Mouse (Mus musculus) embryo, embryonic 10.5 days (tissue): Measurements from ENCODE around the gene Tekt1.
A peak's percentile ranks its signal among the peaks of the same experiment; 100 is the strongest.
"Not testable (repeated sequence)": the region's sequence is repeated elsewhere in the genome, so short reads cannot be mapped to it uniquely, and the experiment has no call there.

Experiments
- DNase-seq: peaks from one replicate; pipeline ENCODE4 v3.0.0-alpha.2; 2015; ENCODE audit warnings: low spot score

Gene Tekt1

DNA sequence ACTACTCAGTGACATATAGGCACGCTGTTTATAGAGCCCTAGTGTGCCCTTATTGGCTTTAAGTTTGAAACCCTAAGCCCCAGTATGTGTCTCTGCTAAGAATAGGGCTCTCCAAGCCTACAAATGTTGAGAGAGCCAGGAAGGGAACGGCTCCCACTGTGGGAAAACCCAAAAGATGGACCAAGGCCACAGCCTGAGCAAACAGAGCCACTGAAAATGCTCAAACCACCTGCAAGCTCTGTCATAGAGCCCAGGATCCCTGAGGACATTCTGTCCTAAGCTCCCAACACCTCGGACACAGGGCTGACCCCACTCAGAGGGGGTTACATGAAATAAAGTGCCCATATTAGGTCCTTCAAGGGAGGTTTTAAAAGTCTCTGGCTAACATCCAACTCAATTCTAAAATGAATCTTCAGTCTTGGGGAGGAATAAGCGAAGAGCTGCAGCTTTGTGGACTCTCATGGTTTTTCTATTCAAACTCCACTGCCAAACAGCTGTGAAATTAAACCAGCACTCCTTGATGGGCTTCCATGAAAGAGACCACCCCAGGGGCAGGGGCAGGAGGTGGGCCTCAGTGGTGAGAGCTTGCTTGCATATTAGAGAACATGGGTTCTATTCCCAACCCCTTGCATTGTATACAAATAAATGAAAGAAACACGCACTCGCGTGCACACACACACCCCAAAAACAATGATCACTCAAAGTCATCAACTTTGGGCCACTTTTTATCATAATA lies 27.3 kb upstream of the Tekt1 start:
- DNase-seq: no peak

- DNase-seq: no peak
Observed at GRCm38 (mm10) chr11:72388113-72388529, 25.9 kb upstream of the Tekt1 start.

GRCm38 (mm10) chr11:72379351-72379750 lies 17.1 kb upstream of the Tekt1 start:
- peak; percentile 53 for DNase-seq

DNA sequence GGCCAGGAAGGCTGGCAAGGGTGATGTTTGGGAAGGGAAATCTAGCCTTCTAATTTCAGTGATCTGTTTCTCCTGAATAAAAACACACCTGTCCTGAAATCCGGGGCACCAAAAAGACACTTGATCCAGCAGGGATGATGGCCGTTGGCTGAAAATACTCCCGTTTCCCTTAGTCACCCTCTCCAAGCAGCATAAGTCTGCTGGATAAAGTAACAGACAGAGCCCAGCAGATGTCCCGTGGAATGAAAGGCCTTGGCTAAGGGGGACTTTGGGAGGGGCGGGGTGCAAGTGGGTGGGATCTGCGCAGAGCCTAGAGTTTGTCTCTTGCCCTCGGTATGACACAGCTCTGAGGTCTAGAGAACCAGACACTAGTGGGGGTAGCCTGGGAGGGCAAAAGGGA lies 16.0 kb upstream of the Tekt1 start:
- DNase-seq: no peak

GRCm38 (mm10) chr11:72376562-72376961 lies 14.3 kb upstream of the Tekt1 start:
- DNase-seq: no peak

DNA sequence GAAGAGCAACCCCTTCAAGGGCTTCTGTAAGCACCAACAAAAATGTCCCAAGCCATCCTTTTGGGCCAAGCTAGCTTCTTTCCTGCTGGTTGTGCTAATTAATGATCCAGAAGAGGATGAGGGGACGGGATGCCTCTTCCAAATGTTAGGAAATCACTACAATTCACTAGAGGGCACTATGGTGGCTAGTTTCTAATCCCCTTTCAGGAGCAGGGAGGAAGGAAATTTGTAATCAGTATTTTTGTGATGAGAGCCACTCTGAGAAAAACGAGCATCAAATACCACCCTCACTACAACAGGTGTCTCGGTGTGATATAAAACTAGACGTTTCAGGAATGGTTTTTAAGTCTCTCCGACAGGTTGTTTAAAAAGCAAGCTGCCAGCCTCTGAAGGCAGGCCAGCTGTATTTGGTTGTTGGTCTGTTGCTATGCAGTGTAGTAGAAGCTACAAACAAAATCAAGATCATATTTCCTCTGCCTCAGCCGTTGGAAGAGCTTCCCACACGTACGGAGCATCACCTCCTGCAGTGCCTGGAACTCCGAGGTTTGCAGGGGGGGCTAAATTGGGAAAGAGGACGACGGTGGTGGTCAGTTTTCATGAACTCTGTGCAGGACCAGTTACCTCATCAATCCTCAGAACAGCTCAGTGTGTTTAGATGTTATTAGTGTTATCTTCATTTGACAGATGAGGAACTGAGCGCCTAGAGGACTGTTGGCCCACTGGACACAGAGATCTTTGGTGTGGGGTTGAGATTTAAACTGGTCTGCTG lies 7.8 kb upstream of the Tekt1 start:
- peak; percentile 27 for DNase-seq

DNA sequence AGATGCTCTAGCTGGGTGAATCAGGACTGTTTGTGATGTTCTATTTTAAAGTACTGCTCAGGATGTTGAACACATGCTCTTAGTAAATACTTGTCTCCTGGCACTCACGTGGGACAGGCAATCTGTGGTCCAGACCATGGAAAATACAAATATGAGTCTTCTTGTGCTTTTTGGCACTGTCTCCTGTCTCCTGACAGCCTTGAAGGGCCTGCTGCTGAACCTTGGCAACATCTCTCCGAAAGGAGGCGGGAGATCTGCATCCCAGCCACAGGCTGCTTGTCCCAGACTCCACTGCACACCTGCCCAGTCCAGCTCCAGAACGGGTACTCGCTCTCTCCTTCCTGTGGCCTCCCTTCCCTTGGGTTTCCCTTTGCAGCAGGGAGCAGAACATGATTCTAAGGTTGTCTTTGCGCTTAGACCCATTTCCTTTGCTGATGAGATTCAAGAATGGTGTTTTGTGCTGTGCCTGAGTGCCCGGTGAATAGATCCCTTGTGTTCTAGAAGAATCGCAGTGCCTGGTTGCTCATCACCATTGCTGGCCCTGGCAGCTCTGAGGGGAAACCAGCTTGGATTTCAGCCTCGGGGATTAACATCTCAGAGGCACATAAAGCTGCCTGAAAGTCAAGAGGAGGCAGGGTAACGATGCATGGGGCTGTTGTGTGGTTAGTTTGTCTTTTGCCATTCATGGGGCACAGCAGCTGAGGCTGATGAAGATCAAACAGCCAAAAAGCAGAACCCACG lies 5.9 kb upstream of the Tekt1 start:
- DNase-seq: no peak

DNA sequence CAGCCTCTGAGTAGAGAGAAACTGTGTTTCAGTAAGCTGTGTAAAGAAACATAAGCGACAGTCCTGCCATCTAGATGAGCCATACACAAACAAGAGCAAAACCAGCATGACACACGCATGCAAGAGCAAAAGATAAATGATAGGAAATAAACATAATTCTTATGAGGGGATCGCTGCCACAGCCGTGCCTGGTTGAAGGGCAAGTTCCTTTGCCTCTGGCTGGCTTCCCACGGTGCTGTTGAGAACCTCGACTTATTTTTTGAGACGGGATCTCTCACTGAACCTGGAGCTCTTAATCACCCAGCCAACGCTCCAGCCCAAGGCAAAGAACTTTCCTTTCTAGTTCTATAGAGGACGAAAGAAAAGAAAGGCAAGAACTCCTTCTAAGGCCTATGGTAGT lies 3.9 kb upstream of the Tekt1 start:
- no peak for DNase-seq

DNA sequence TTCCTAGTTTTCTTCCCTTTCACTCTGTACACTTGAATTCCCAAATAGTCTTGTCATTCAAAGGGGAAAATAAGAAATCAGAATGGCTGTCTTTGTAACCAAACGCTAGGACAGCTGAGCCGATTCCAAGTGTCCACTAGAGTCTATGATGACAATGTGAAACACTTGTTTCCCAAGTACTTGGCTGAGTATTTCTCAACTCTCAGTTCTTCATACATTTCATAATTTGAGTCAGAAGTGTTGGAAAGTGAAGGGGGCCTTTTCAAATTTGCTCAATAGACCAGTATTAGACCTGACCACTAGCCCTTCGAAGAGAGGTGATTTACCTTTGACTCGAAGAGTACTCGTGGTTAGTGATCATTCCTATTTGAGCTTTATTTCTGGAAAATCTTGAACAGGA lies 2.3 kb upstream of the Tekt1 start:
- DNase-seq: no peak

- no peak for DNase-seq
Observed at GRCm38 (mm10) chr11:72363523-72364240, 1.4 kb upstream of the Tekt1 start.

DNA sequence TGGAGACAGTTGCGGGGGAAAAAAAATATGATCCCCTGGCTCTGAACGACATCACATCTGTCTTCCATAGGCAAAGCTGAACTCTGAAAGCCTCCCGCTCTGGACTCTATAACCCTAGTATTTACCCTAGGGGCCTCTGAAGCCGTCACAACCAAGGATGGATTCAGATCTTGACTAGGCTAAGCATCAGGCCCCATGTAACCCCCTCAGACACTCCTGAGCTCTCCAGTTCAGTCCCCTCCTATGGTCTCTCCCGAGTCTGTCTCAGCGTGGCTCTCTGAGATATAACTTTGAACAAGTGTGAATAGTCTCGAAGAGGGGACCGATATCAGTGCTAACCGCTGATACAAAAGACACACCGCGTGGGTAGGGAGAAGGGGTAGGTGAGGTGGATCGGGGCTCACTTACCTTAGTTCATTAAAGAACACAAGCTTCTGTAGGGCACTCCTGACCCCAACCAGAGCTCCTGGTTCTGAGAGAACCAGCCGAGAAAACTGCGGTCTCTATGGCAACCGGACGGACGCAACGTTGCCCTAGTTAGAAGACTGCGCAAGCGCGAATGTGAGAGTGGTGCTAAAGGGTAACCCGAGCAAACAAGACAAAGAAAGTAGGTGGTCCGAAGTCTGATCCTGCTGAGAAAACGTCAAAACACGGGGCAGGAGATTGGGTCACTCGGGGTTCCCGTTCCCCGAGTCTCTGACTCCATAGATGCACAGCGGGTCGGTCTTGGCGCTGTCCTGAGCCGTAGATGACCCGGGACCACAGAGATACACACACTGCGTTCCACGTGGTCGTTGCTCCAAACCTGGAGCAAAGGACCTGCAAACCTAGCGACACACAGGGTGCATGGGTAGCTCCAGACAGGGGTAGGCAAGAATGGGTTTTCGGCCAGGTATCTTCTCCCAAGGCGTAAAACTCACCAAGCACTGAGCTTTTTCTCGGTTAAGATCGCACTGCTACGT lies 576 bp downstream of the Tekt1 start:
- peak; percentile 97 for DNase-seq

GRCm38 (mm10) chr11:72354971-72355728 lies 7.1 kb downstream of the Tekt1 start:
- DNase-seq: peak; percentile 87

DNA sequence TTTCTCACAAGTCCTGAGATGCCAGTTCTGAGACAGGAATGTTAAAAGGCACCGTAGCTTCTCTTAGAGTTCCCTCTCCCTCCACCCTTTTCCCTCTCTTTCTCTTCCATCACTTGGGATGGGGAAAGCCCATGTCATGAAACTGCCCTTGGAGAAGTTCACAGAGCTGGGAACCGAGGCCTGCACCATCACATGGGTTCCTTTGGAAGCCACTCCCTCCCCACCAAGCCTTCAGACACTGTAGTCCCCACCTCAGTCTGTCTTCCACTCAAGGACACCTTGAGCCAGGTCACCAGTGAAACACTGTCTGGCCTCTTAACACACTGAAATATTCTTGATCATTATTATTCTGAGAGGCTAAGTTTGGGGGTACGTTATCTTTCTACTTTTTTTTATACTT lies 9.1 kb downstream of the Tekt1 start:
- DNase-seq: no peak

DNA sequence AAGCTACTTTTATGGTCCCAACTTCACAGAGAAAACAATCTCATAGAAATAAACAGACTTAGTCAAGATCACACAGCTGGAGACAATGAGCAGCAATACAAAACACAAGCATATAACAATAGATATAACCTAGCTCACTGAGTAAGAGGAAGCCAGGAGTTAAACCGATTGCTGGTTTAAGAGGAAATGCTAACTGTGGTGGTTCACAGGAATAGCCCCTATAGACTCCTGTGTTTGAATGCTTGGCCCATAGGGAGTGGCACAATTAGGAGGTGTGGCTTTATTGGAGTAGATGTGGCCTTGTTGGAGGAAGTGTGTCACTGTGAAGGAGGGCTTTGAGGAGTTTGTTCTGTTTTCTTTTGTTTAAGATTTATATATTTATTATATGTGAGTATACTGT lies 10.0 kb downstream of the Tekt1 start:
- no peak for DNase-seq

DNA sequence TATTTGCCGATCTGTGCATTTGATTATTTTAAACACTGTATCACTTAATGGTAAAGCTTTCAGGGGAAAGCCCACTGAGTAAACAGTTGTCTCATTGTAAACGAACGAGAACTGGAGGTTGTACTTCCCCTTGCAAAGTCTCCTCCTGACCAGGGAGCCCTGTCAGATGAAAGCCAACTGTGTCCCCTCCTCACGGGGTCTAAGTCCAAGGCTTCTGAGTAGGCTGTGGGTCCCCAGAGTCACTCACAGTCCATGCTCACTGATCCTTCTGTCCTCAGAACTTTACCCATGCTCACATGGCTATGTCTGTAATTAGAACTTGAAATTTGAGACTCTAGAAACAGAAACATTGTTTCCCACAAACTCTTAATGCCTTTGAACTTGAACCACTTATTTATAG lies 12.6 kb downstream of the Tekt1 start:
- no peak for DNase-seq

GRCm38 (mm10) chr11:72349016-72349415 lies 13.2 kb downstream of the Tekt1 start:
- no peak for DNase-seq

DNA sequence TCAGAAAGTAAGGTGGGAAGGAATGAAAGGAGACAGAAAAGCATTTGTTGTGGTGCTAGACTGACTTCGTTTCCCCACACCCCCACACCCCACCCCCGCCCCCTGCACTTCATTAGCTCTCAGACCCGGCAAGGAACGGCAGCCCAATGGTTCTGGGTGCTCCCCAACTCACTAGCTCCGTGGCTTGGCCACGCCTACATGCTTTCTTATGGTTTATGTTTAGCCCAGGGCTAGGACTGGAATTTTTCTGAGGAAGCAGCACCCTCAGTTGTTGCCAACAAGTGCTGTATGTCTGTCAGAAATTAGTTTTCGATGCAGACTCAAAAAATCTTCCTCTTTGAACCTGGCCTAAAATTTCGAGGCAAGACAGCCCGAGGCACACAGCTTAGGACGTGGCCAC lies 13.7 kb downstream of the Tekt1 start:
- no peak for DNase-seq

DNA sequence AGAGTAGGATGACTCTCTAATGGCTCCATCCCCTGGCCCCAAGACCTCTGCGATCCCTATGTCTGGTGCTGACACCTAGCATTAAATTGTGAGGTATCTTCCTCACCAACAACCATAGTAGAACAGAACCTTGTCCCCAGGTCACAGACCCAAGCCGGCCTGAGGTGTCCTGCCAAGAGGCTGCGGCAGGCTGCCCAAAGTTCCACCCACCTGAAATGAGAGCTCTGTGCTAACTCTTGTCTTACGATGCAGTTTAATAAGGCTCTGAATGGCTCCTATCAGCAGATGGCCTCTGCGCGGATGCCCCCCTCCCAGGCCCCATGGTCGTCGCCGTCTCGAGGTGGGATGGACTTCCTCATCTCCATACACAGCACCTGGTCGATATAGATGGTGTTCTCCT lies 17.8 kb downstream of the Tekt1 start:
- no peak for DNase-seq

DNA sequence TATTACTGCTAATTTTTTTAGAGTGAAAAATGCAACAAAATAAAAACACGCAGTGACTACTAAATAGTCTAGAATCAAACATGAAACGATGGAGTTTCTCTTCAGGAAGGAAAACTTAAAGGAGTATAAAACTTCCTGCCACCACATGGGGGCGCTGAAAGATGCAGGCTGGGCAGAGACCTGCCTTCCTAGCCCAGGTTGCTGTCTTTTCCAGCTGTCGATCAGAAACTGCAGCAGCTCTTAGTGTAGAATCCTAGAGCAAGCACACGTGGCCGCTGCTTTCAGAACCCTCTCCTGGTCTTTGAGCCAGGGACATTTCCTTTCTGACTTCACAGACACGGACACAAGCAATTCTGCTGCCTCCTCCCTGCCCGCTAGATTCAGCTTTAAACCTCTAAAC lies 18.3 kb downstream of the Tekt1 start:
- peak; percentile 78 for DNase-seq

- not testable (repeated sequence) for DNase-seq
Observed at GRCm38 (mm10) chr11:72343238-72343625, 19.0 kb downstream of the Tekt1 start.
